Mouse (Mus musculus): ENCODE results near the gene Il7r. TPM values are rescaled to one million over a fixed set of nuclear protein-coding genes. Genes with fewer than 3 reads are reported as not detected.

Gene Il7r
- polyA plus RNA-seq, 1 experiment from 2014 or later: 0.36 TPM

- no peak overlapping the region for H3K9ac ChIP-seq (replicated peaks; ENCODE audit: low read depth, low read length)
- H3K9me3 ChIP-seq (ENCODE audit: control insufficient read depth, low read depth, low read length): no peaks in the 10 kb centered on the region
- H3K4me2 ChIP-seq (replicated peaks; ENCODE audit: low read depth, low read length): no peak overlapping the region
- H3K4me3 ChIP-seq (ENCODE audit: low read depth, low read length): no peak overlapping the region
- no peak for ATAC-seq (ENCODE audit: insufficient number of reproducible peaks, insufficient read depth, low FRiP score, low read depth)
- H3K4me1 ChIP-seq (ENCODE audit: control insufficient read depth, insufficient read depth, low read length): no peaks in the 10 kb centered on the region
- no peak overlapping the region for H3K27ac ChIP-seq (ENCODE audit: low read length)
- H3K27me3 ChIP-seq (ENCODE audit: control insufficient read depth, insufficient read depth, low read length): no peaks in the 10 kb centered on the region
- no peaks in the 10 kb centered on the region for H3K36me3 ChIP-seq (ENCODE audit: control insufficient read depth, insufficient read depth, low read length)
- WGBS: 39% methylated on average over 7 of the region's 7 CpGs
Observed at GRCm38 (mm10) chr15:9463521-9464027, 66.4 kb downstream of the Il7r start.

Other genes with a start within 250 kb of the Il7r start
- gene Ugt3a2, start 194.6 kb downstream of the Il7r start, polyA plus RNA-seq (2014; fragmentation: Nextera tagmentation; extraction: Ambion mirVana): not detected in 2 replicates
- gene Capsl, start 94.1 kb downstream of the Il7r start, polyA plus RNA-seq (2014; fragmentation: Nextera tagmentation; extraction: Ambion mirVana): 7.9 and 8.6 TPM in 2 replicates
- 0.13 TPM in 1 of 2 replicates, not detected in the other for gene Spef2, start 218.7 kb upstream of the Il7r start, polyA plus RNA-seq (2014; fragmentation: Nextera tagmentation; extraction: Ambion mirVana)

All from stomach, embryonic 14.5 days (tissue).